In genomic region chr7:73771384-73772274, GRCm38 (mm10) we compare ENCODE assay signal across 9 mouse cellular contexts. TPM values are rescaled to one million over a fixed set of nuclear protein-coding genes. Genes with fewer than 3 reads are reported as not detected.
DNase-seq lines count a peak whose midpoint lies in the region; ATAC-seq lines count a peak whose summit lies in the region.
"Had no signal": no experiment of that assay in that cellular context is flagged by ENCODE, and none has a peak within 500 bp of the region (broad histone marks: within the 10 kb centered on the region; RNA-seq: fewer than 3 reads in every experiment).

No protein-coding gene starts in this region.

- no peak overlapping the region for H3K4me3 ChIP-seq in hindbrain, embryonic 10.5 days
- H3K4me3 ChIP-seq in hindbrain, embryonic 12.5 days: no peak overlapping the region
- no peak overlapping the region for H3K4me3 ChIP-seq in forebrain, embryonic 13.5 days
- no peak overlapping the region for H3K4me3 ChIP-seq in kidney, embryonic 16.5 days (ENCODE audit: low read length)

- no peaks in the 10 kb centered on the region for H3K27me3 ChIP-seq in hindbrain, embryonic 10.5 days (ENCODE audit: insufficient read depth, poor library complexity, severe bottlenecking)
- H3K27me3 ChIP-seq in hindbrain, embryonic 12.5 days: no peaks in the 10 kb centered on the region
- no peaks in the 10 kb centered on the region for H3K27me3 ChIP-seq in forebrain, embryonic 13.5 days
- no peaks in the 10 kb centered on the region for H3K27me3 ChIP-seq in kidney, embryonic 16.5 days (ENCODE audit: insufficient read depth, low read length)

- H3K4me1 ChIP-seq in hindbrain, embryonic 10.5 days (replicated peaks): peaks cover 6% of the 10 kb centered on the region
- peaks cover 10% of the 10 kb centered on the region for H3K4me1 ChIP-seq in hindbrain, embryonic 12.5 days
- H3K4me1 ChIP-seq in forebrain, embryonic 13.5 days: 0 out of 2 replicates have a peak, but pooled peaks cover 10% of the 10 kb centered on the region
- peaks cover 15% of the 10 kb centered on the region for H3K4me1 ChIP-seq in kidney, embryonic 16.5 days (ENCODE audit: insufficient read depth, low read length)

- WGBS in hindbrain, embryonic 10.5 days: 41% methylated on average over 19 of the region's 19 CpGs
- WGBS in hindbrain, embryonic 12.5 days: 45% methylated on average over 19 of the region's 19 CpGs
- WGBS in forebrain, embryonic 13.5 days: 49% methylated on average over 19 of the region's 19 CpGs
- 36% methylated on average over 19 of the region's 19 CpGs for WGBS in kidney, embryonic 16.5 days

- H3K36me3 ChIP-seq in hindbrain, embryonic 10.5 days: no peaks in the 10 kb centered on the region
- no peaks in the 10 kb centered on the region for H3K36me3 ChIP-seq in hindbrain, embryonic 12.5 days
- H3K36me3 ChIP-seq in forebrain, embryonic 13.5 days (ENCODE audit: poor library complexity, severe bottlenecking): no peaks in the 10 kb centered on the region
- peaks cover 4% of the 10 kb centered on the region; the same call in 1 of the 2 replicates for H3K36me3 ChIP-seq in kidney, embryonic 16.5 days (ENCODE audit: insufficient read depth, low read length)

- peak; percentile 32 for DNase-seq in hindbrain, embryonic 10.5 days (ENCODE audit: low spot score)
- peak; percentile 26 for DNase-seq in MEL-GATA-1-ER (ENCODE audit: extremely low read depth, low read depth)
- DNase-seq in neural tube, embryonic 10.5 days (ENCODE audit: extremely low spot score, low spot score): peak; percentile 22
- DNase-seq in layer of hippocampus, adult 8-10 months (ENCODE audit: low spot score in 2 of 2): no peak
- no peak for DNase-seq in left cerebral cortex, adult 9 months (ENCODE audit: low spot score in 2 of 2)

- ATAC-seq in hindbrain, embryonic 12.5 days (ENCODE audit: low FRiP score): no peak
- ATAC-seq in forebrain, embryonic 13.5 days: 0 out of 2 replicates have a peak, but pooled peaks have one; percentile 19
- ATAC-seq in kidney, embryonic 16.5 days (ENCODE audit: low FRiP score, low TSS enrichment): peak; percentile 66

- no peak overlapping the region for H3K4me2 ChIP-seq in hindbrain, embryonic 12.5 days (replicated peaks)
- peak overlapping the region; percentile 21; the same call in 1 of the 2 replicates for H3K4me2 ChIP-seq in forebrain, embryonic 13.5 days
- peak overlapping the region; percentile 6; the same call in 1 of the 2 replicates for H3K4me2 ChIP-seq in kidney, embryonic 16.5 days (replicated peaks; ENCODE audit: low read depth, low read length)

- no peak overlapping the region for H3K9ac ChIP-seq in hindbrain, embryonic 12.5 days
- no peak overlapping the region for H3K9ac ChIP-seq in forebrain, embryonic 13.5 days
- no peak overlapping the region for H3K9ac ChIP-seq in kidney, embryonic 16.5 days (replicated peaks; ENCODE audit: low read length)

- no peaks in the 10 kb centered on the region for H3K9me3 ChIP-seq in hindbrain, embryonic 10.5 days
- H3K9me3 ChIP-seq in hindbrain, embryonic 12.5 days (replicated peaks): no peaks in the 10 kb centered on the region
- no peaks in the 10 kb centered on the region for H3K9me3 ChIP-seq in forebrain, embryonic 13.5 days (replicated peaks)
- no peaks in the 10 kb centered on the region for H3K9me3 ChIP-seq in kidney, embryonic 16.5 days (ENCODE audit: low read length)

- 0 out of 2 replicates have a peak overlapping the region, but pooled peaks have one; percentile 20 for H3K27ac ChIP-seq in hindbrain, embryonic 10.5 days
- H3K27ac ChIP-seq in hindbrain, embryonic 12.5 days: no peak overlapping the region
- H3K27ac ChIP-seq in forebrain, embryonic 13.5 days: no peak overlapping the region
- 0 out of 2 replicates have a peak overlapping the region, but pooled peaks have one; percentile 36 for H3K27ac ChIP-seq in kidney, embryonic 16.5 days (ENCODE audit: low read length)
- H3K27ac ChIP-seq: macrophage had no signal

RNA-seq across cellular contexts. Expression of gene Fam174b, which starts 31.5 kb away (rescaled TPM):
- 26.1 and 27.4 TPM in 2 replicates for polyA plus RNA-seq in hindbrain, embryonic 10.5 days (2016; fragmentation: Nextera tagmentation; extraction: Ambion mirVana)
- polyA plus RNA-seq in hindbrain, embryonic 12.5 days (2016; fragmentation: Nextera tagmentation; extraction: Ambion mirVana): 46.5 and 49.7 TPM in 2 replicates
- 15.9 and 16.7 TPM in 2 replicates for polyA plus RNA-seq in forebrain, embryonic 13.5 days (2015; fragmentation: Nextera tagmentation; extraction: Ambion mirVana)
- 41.2 and 42.0 TPM in 2 replicates for polyA plus RNA-seq in kidney, embryonic 16.5 days (2015; fragmentation: Nextera tagmentation; extraction: Ambion mirVana)
- 10 to 100 TPM; 28.0 to 32.7 (median 28.7) TPM for total RNA-seq in layer of hippocampus, adult 8-10 months (2022)

Comparison
In these comparisons a context has a peak if more than half of its experiments do, and no peak if none do; other contexts are left out.
1. H3K27ac ChIP-seq: peak in hindbrain, embryonic 10.5 days (single experiment) and kidney, embryonic 16.5 days (single experiment); none in hindbrain, embryonic 12.5 days (single experiment) and forebrain, embryonic 13.5 days (single experiment).
2. DNase-seq: peak in hindbrain, embryonic 10.5 days (single experiment), MEL-GATA-1-ER (single experiment) and neural tube, embryonic 10.5 days (single experiment); none in layer of hippocampus, adult 8-10 months (0 of 2) and left cerebral cortex, adult 9 months (0 of 2).